Mouse (Mus musculus) limb, embryonic 15.5 days (tissue): ENCODE measurements around the gene Spem2. TPM values are rescaled to one million over a fixed set of nuclear protein-coding genes. Genes with fewer than 3 reads are reported as not detected.

Experiments
- ATAC-seq: fragments of 200-750 bp; cut with Nextera tagmentation; 2 replicates; pipeline ENCODE4 v1.8.0; 2017; ENCODE audit warnings: low read depth, moderate TSS enrichment; ENCODE audit not compliant: insufficient number of reproducible peaks, low FRiP score, low TSS enrichment
- H3K27ac ChIP-seq: fragments of 300-500 bp; sonication (generic); 2 replicates; pipeline ENCODE4 v1.5.1; 2015; ENCODE audit warnings: moderate library complexity, mild to moderate bottlenecking, inconsistent platforms
- H3K27me3 ChIP-seq: fragments of 300-500 bp; sonication (generic); 2 replicates; pipeline ENCODE4 v1.6.1; 2015; ENCODE audit warnings: inconsistent platforms
- H3K36me3 ChIP-seq: fragments of 300-500 bp; sonication (generic); 2 replicates; pipeline ENCODE4 v1.6.1; 2015; ENCODE audit warnings: inconsistent platforms
- H3K4me1 ChIP-seq: fragments of 300-500 bp; sonication (generic); 2 replicates; pipeline ENCODE4 v1.6.1; 2015; ENCODE audit warnings: inconsistent platforms
- H3K4me2 ChIP-seq: fragments of 300-500 bp; sonication (generic); 2 replicates; pipeline ENCODE4 v1.6.1; 2015; ENCODE audit warnings: mild to moderate bottlenecking, inconsistent platforms
- H3K4me3 ChIP-seq: fragments of 300-500 bp; sonication (generic); 2 replicates; pipeline ENCODE4 v1.5.1; 2015; ENCODE audit warnings: mild to moderate bottlenecking, inconsistent platforms
- H3K9ac ChIP-seq: fragments of 300-500 bp; sonication (generic); 2 replicates; pipeline ENCODE4 v1.6.1; 2015; ENCODE audit warnings: inconsistent platforms
- H3K9me3 ChIP-seq: fragments of 300-500 bp; sonication (generic); 2 replicates; pipeline ENCODE4 v1.6.1; 2016; ENCODE audit warnings: inconsistent platforms
- WGBS: fragments of 180-500 bp; shearing (Covaris S2); methylation state at CpG from one replicate; pipeline ENCODE4 v1.1.7; 2015; 5-methylcytosine and 5-hydroxymethylcytosine counted together
- polyA plus RNA-seq: library from polyadenylated mRNA; unstranded; fragments of >200 nt; fragmentation: Nextera tagmentation; extraction: Ambion mirVana; gene quantifications from 2 replicates; pipeline ENCODE4 v1.2.1, GENCODE M21; 2015

Gene Spem2
- polyA plus RNA-seq, 1 experiment from 2014 or later: not detected

DNA sequence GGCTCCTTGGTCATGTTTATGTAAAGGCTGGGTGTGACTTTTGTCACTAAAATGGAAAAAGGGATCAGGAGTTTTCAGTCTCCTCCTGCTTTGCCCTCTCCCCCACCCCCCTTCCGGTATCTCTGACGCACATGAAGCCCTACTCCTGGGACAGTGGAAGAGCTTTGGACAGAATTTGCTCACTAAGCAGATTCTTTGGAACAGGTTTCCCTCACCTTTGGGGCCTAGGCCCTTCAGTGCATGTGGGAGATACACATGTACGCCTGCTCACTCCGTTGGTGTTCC, 50.7 kb downstream of the Spem2 start:
- H3K4me1 ChIP-seq: peaks cover 33% of the 10 kb centered on the region
- H3K4me3 ChIP-seq: peak overlapping the region; percentile 90
- no peak for ATAC-seq
- H3K9me3 ChIP-seq: no peaks in the 10 kb centered on the region
- H3K27me3 ChIP-seq: no peaks in the 10 kb centered on the region
- H3K9ac ChIP-seq: no peak overlapping the region
- WGBS: 48% methylated on average over 4 of the region's 4 CpGs
- peak overlapping the region; percentile 71 for H3K4me2 ChIP-seq
- 0 out of 2 replicates have a peak, but pooled peaks cover 6% of the 10 kb centered on the region for H3K36me3 ChIP-seq
- H3K27ac ChIP-seq: peak overlapping the region; percentile 94

DNA sequence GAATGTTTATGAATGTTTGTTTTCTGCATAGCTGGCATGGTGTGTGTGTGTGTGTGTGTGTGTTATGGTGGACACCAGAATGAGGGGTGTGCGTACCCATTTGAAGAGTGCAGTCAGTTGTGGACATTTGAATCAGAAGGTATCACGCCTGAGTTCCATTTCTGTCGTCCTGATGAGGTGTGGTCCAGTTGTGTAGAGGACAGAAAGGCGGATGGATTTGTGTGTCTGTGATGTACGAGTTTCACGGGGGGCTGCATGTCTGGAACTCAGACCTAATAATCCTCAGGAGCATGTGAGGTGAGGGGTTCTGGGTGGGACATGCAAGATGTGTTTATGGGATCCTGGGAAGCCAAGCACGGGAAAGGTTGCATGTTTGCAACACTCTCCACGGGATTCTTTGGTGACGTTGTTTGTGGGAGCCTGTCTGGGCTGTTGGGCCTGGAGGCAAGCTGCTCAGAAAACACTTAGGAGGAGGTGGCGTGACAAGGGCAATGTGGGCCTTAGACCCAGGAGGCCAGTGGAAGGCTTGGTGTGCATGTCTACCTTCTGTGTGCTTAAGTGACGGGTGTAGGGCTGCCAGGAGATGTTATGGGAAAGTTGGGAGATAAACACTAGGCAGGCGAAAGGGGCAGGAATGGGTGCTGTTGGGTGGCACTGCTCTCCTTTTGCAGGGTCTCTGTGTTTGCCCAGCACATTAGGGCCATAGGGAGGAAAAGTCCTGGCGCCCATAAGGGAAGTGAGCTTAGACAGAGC, 51.2 kb downstream of the Spem2 start:
- Histone ChIP-seq H3K27me3 (no peaks in the 10 kb centered on the region), H3K9me3 (no peaks in the 10 kb centered on the region), H3K4me3 (peak overlapping the region; percentile 90), H3K27ac (peak overlapping the region; percentile 94), H3K4me1 (peaks cover 33% of the 10 kb centered on the region), H3K4me2 (peak overlapping the region; percentile 71), H3K9ac (peak overlapping the region; percentile 92; the same call in 1 of the 2 replicates), H3K36me3 (0 out of 2 replicates have a peak, but pooled peaks cover 6% of the 10 kb centered on the region)
- 45% methylated on average over 13 of the region's 13 CpGs for WGBS
- ATAC-seq: no peak

Other genes starting within 250 kb of the Spem2 start
- gene Wrap53, start 238.2 kb downstream of the Spem2 start, polyA plus RNA-seq: 23.6 and 24.8 TPM in 2 replicates
- gene Trp53, start 238.1 kb downstream of the Spem2 start, polyA plus RNA-seq: 132 and 134 TPM in 2 replicates
- gene Atp1b2, start 212.5 kb downstream of the Spem2 start, polyA plus RNA-seq: 8.2 and 10.5 TPM in 2 replicates
- not detected in 2 replicates for gene Shbg, start 200.6 kb downstream of the Spem2 start, polyA plus RNA-seq
- gene Sat2, start 196.4 kb downstream of the Spem2 start, polyA plus RNA-seq: 15.7 and 16.2 TPM in 2 replicates
- gene Fxr2, start 185.5 kb downstream of the Spem2 start, polyA plus RNA-seq: 26.8 and 27.1 TPM in 2 replicates
- 3.2 and 4.8 TPM in 2 replicates for gene Sox15, start 163.2 kb downstream of the Spem2 start, polyA plus RNA-seq
- gene Mpdu1, start 155.8 kb downstream of the Spem2 start, polyA plus RNA-seq: 58.9 and 63.9 TPM in 2 replicates
- 18.2 and 24.1 TPM in 2 replicates for gene Cd68, start 152.3 kb downstream of the Spem2 start, polyA plus RNA-seq
- gene Eif4a1, start 146.0 kb downstream of the Spem2 start, polyA plus RNA-seq: 443 and 469 TPM in 2 replicates
- 87.5 and 87.9 TPM in 2 replicates for gene Senp3, start 136.4 kb downstream of the Spem2 start, polyA plus RNA-seq
- gene Tnfsf13, start 132.7 kb downstream of the Spem2 start, polyA plus RNA-seq: 0.73 and 0.87 TPM in 2 replicates
- 10.8 and 12.9 TPM in 2 replicates for gene Tnfsf12, start 122.6 kb downstream of the Spem2 start, polyA plus RNA-seq
- 4.8 and 5.7 TPM in 2 replicates for gene Tnfsfm13, start 122.4 kb downstream of the Spem2 start, polyA plus RNA-seq
- 20.0 and 20.9 TPM in 2 replicates for gene Polr2a, start 59.8 kb downstream of the Spem2 start, polyA plus RNA-seq
- gene Slc35g3, start 56.5 kb downstream of the Spem2 start, polyA plus RNA-seq: 0.09 and 0.15 TPM in 2 replicates
- 5.1 and 5.4 TPM in 2 replicates for gene Zbtb4, start 52.6 kb downstream of the Spem2 start, polyA plus RNA-seq
- 18.6 and 30.0 TPM in 2 replicates for gene Chrnb1, start 22.5 kb downstream of the Spem2 start, polyA plus RNA-seq
- 3.4 and 3.9 TPM in 2 replicates for gene Fgf11, start 16.6 kb downstream of the Spem2 start, polyA plus RNA-seq
- gene Tmem102, start 12.8 kb downstream of the Spem2 start, polyA plus RNA-seq: 8.1 and 8.9 TPM in 2 replicates
- not detected in 2 replicates for gene Gm39566, start 3.2 kb downstream of the Spem2 start, polyA plus RNA-seq
- gene Spem1, start 3.7 kb upstream of the Spem2 start, polyA plus RNA-seq: 0.28 TPM in 1 of 2 replicates, not detected in the other
- gene Nlgn2, start 19.3 kb upstream of the Spem2 start, polyA plus RNA-seq: 7.6 and 8.7 TPM in 2 replicates
- gene Tmem256, start 20.0 kb upstream of the Spem2 start, polyA plus RNA-seq: 325 and 365 TPM in 2 replicates
- gene Plscr3, start 27.9 kb upstream of the Spem2 start, polyA plus RNA-seq: 132 and 134 TPM in 2 replicates
- 4.1 and 5.0 TPM in 2 replicates for gene Tnk1, start 40.3 kb upstream of the Spem2 start, polyA plus RNA-seq
- 0.31 and 0.73 TPM in 2 replicates for gene Tmem95, start 59.6 kb upstream of the Spem2 start, polyA plus RNA-seq
- 20.5 TPM in 2 replicates for gene Kctd11, start 62.9 kb upstream of the Spem2 start, polyA plus RNA-seq
- gene Acap1, start 77.1 kb upstream of the Spem2 start, polyA plus RNA-seq: 2.7 and 3.1 TPM in 2 replicates
- 7.6 and 8.4 TPM in 2 replicates for gene 2810408A11Rik, start 82.5 kb upstream of the Spem2 start, polyA plus RNA-seq
- gene Neurl4, start 82.6 kb upstream of the Spem2 start, polyA plus RNA-seq: 7.1 and 7.3 TPM in 2 replicates
- 71.5 and 77.1 TPM in 2 replicates for gene Gps2, start 95.4 kb upstream of the Spem2 start, polyA plus RNA-seq
- 1,601 and 1,681 TPM in 2 replicates for gene Eif5a, start 103.5 kb upstream of the Spem2 start, polyA plus RNA-seq
- 3.6 and 4.6 TPM in 2 replicates for gene Ybx2, start 117.3 kb upstream of the Spem2 start, polyA plus RNA-seq
- 23.0 and 23.5 TPM in 2 replicates for gene Slc2a4, start 129.7 kb upstream of the Spem2 start, polyA plus RNA-seq
- gene Cldn7, start 146.3 kb upstream of the Spem2 start, polyA plus RNA-seq: 8.1 and 13.1 TPM in 2 replicates
- gene Ctdnep1, start 162.7 kb upstream of the Spem2 start, polyA plus RNA-seq: 24.6 and 32.0 TPM in 2 replicates
- 111 and 119 TPM in 2 replicates for gene Elp5, start 164.1 kb upstream of the Spem2 start, polyA plus RNA-seq
- gene Gabarap, start 172.7 kb upstream of the Spem2 start, polyA plus RNA-seq: 545 and 568 TPM in 2 replicates
- 72.2 and 81.6 TPM in 2 replicates for gene Phf23, start 177.3 kb upstream of the Spem2 start, polyA plus RNA-seq
- gene Dvl2, start 182.1 kb upstream of the Spem2 start, polyA plus RNA-seq: 42.2 and 43.1 TPM in 2 replicates
- gene Acadvl, start 196.9 kb upstream of the Spem2 start, polyA plus RNA-seq: 92.2 and 100 TPM in 2 replicates
- 9.6 and 10.7 TPM in 2 replicates for gene Dlg4, start 198.5 kb upstream of the Spem2 start, polyA plus RNA-seq
- 0.93 and 1.1 TPM in 2 replicates for gene Asgr1, start 235.6 kb upstream of the Spem2 start, polyA plus RNA-seq